Mouse (Mus musculus) heart, postnatal 10 days (tissue): ENCODE measurements around the gene Duox1. TPM values are rescaled to one million over a fixed set of nuclear protein-coding genes. Genes with fewer than 3 reads are reported as not detected.
A peak's percentile ranks its signal among the peaks of the same experiment; 100 is the strongest.
"Not testable (repeated sequence)": the region's sequence is repeated elsewhere in the genome, so short reads cannot be mapped to it uniquely, and the experiment has no call there.

ENCODE experiments used
- DNase-seq, 2 experiments: peaks; one replicate each; pipeline ENCODE4 v3.0.0; 2021
- intact Hi-C: fragments of 180-260 bp; cut with DNase I; formaldehyde crosslinking; loops from one replicate; pipeline ENCODE4 v1.15.1; 2025
- total RNA-seq, 2 experiments: library from RNA; stranded (reverse); gene quantifications; 2 replicates each; pipeline ENCODE4 v1.2.3; 2021

The Duox1 gene
- total RNA-seq, 2 experiments from 2014 or later = 0.22 to 0.26 TPM

GRCm38 (mm10) chr2:122309647-122310046, 5.8 kb upstream of the Duox1 start:
- intact Hi-C loops = no loop called here
- no peak for DNase-seq

- intact Hi-C loops = loop anchor here (1.0 kb wide), 1 partner anchor 69 kb away; no protein-coding TSS in a partner anchor
- no peak for DNase-seq
These were observed 3.9 kb upstream of the Duox1 start for GRCm38 (mm10) chr2:122311561-122311960.

- DNase-seq = peak; percentile 48 to 77
- intact Hi-C loops = no loop called here
These were observed 2.6 kb upstream of the Duox1 start for GRCm38 (mm10) chr2:122312722-122313417.

GRCm38 (mm10) chr2:122313536-122313935, 1.9 kb upstream of the Duox1 start, which contains the start of gene Duoxa1:
Duoxa1 (minus strand) TSS chr2:122313730.
- no peak for DNase-seq
- intact Hi-C loops = no loop called here

GRCm38 (mm10) chr2:122317384-122317783, 1.9 kb downstream of the Duox1 start:
- intact Hi-C loops = no loop called here
- no peak for DNase-seq

- DNase-seq = no peak
- intact Hi-C loops = no loop called here
These were observed 8.5 kb downstream of the Duox1 start for GRCm38 (mm10) chr2:122323960-122324359.

- intact Hi-C loops = no loop called here
- no peak for DNase-seq
These were observed 9.1 kb downstream of the Duox1 start for GRCm38 (mm10) chr2:122324586-122324985.

GRCm38 (mm10) chr2:122325361-122325760, 9.9 kb downstream of the Duox1 start:
- intact Hi-C loops = no loop called here

GRCm38 (mm10) chr2:122327986-122328385, 12.5 kb downstream of the Duox1 start:
- DNase-seq = no peak
- intact Hi-C loops = no loop called here

More at GRCm38 (mm10) chr2:122325361-122325760, 9.9 kb downstream of the Duox1 start:
- DNase-seq = no peak

GRCm38 (mm10) chr2:122330317-122330716, 14.8 kb downstream of the Duox1 start:
- DNase-seq, intact Hi-C loops: not testable (repeated sequence)

GRCm38 (mm10) chr2:122332222-122332621, 16.8 kb downstream of the Duox1 start:
- no peak for DNase-seq
- intact Hi-C loops = no loop called here

- intact Hi-C loops = no loop called here
- peak; percentile 20 to 48 for DNase-seq
These were observed 18.7 kb downstream of the Duox1 start for GRCm38 (mm10) chr2:122334170-122334569.

GRCm38 (mm10) chr2:122337291-122337690, 21.8 kb downstream of the Duox1 start:
- DNase-seq = no peak
- intact Hi-C loops = no loop called here

- DNase-seq = no peak
- intact Hi-C loops = loop anchor here (10.0 kb wide), 1 partner anchor 280 kb away; no protein-coding TSS in a partner anchor
These were observed 29.8 kb downstream of the Duox1 start for GRCm38 (mm10) chr2:122345106-122345893.

- not testable (repeated sequence) for DNase-seq
- intact Hi-C loops = loop anchor here (10.0 kb wide), 1 partner anchor 279 kb away; no protein-coding TSS in a partner anchor
These were observed 30.7 kb downstream of the Duox1 start for GRCm38 (mm10) chr2:122346164-122346563.

- DNase-seq = no peak
- intact Hi-C loops = loop anchor here (10.0 kb wide), 1 partner anchor 278 kb away; no protein-coding TSS in a partner anchor
These were observed 31.8 kb downstream of the Duox1 start for GRCm38 (mm10) chr2:122347257-122347656.

GRCm38 (mm10) chr2:122348531-122349131, 33.2 kb downstream of the Duox1 start:
- intact Hi-C loops = loop anchor here (1.0 to 10.0 kb wide), 5 partner anchors 20 to 276 kb away; partner anchors contain the start of gene Shf
- DNase-seq = peak; percentile 92 to 94

- no peak for DNase-seq
- intact Hi-C loops = loop anchor here (2.0 to 10.0 kb wide), 4 partner anchors 20 to 276 kb away; partner anchors contain the start of gene Shf
These were observed 33.8 kb downstream of the Duox1 start for GRCm38 (mm10) chr2:122349136-122349785.

GRCm38 (mm10) chr2:122351156-122351930, 35.9 kb downstream of the Duox1 start:
- DNase-seq = no peak
- intact Hi-C loops = no loop called here

GRCm38 (mm10) chr2:122351931-122352329, 36.5 kb downstream of the Duox1 start:
- intact Hi-C loops = no loop called here

More at GRCm38 (mm10) chr2:122351931-122352329, 36.5 kb downstream of the Duox1 start:
- DNase-seq = no peak
